Mouse (Mus musculus): ENCODE measurements around the gene Pcbd2. TPM values are rescaled to one million over a fixed set of nuclear protein-coding genes. Genes with fewer than 3 reads are reported as not detected.

The Pcbd2 gene
- polyA plus RNA-seq, 1 experiment: 40.0 TPM

DNA sequence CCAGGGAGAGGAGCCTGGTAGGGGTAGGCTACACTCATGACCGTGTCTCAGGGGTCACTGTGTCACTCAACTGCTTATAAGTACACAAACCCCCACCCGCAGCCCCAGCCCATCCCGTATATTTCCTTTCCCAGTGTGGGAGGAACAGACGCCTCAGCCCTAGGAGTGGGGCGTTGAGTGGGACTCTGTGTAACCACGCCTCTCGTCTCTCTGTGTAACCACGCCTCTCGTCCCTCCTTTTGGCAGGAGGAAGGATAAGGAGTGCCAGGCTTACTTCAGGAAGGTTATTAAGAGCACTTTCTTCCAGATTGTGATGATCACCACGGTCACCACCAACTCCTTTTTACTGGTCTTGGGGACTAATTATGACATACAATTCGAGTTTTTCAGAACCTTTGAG, 59.0 kb downstream of the Pcbd2 start:
- TF ChIP-seq CTCF (IDR thresholded peaks at IDR 0.05; ENCODE audit: borderline replicate concordance, insufficient read depth, low read depth, low read length) (no peak), POLR2A (IDR thresholded peaks at IDR 0.05; ENCODE audit: borderline replicate concordance, insufficient read depth, low read length) (no peak)
- Histone ChIP-seq H3K27me3 (ENCODE audit: control insufficient read depth, insufficient read depth, low read length) (no peaks in the 10 kb centered on the region; the same call in 1 of the 2 replicates), H3K4me1 (ENCODE audit: control insufficient read depth, insufficient read depth, low read length) (no peaks in the 10 kb centered on the region; the same call in 1 of the 2 replicates), H3K4me3 (replicated peaks; ENCODE audit: insufficient read depth, low read depth, low read length) (no peak overlapping the region), H3K27ac (ENCODE audit: insufficient read depth, low read length) (no peak overlapping the region)
- no peak for DNase-seq
- WGBS: 59% methylated on average over 11 of the region's 11 CpGs

DNA sequence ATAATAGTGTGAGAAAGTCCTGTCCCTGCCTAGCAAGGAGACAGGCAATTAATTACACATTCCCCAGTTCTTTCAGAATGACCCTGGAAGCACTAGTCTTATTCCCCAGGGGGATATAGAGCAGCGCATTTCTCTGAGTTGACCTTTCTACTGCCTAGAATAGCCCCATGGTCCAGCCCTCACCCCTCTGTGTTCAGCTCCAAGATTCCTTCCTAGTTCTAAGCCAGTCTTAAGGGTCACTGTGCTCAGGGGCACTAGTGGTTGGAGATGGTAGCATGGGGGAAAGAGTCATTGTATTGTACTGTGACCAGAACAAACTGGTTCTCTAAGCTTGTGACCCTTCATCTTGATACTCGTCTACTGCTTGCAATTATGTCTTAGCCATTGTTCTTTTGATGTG, 74.1 kb downstream of the Pcbd2 start:
- DNase-seq: no peak
- Histone ChIP-seq H3K4me3 (replicated peaks; ENCODE audit: insufficient read depth, low read depth, low read length) (no peak overlapping the region), H3K27me3 (ENCODE audit: control insufficient read depth, insufficient read depth, low read length) (no peaks in the 10 kb centered on the region), H3K27ac (ENCODE audit: insufficient read depth, low read length) (no peak overlapping the region), H3K4me1 (ENCODE audit: control insufficient read depth, insufficient read depth, low read length) (no peaks in the 10 kb centered on the region)
- TF ChIP-seq CTCF (IDR thresholded peaks at IDR 0.05; ENCODE audit: borderline replicate concordance, insufficient read depth, low read depth, low read length) (no peak), POLR2A (IDR thresholded peaks at IDR 0.05; ENCODE audit: borderline replicate concordance, insufficient read depth, low read length) (no peak)
- 60% methylated on average over 2 of the region's 2 CpGs for WGBS

DNA sequence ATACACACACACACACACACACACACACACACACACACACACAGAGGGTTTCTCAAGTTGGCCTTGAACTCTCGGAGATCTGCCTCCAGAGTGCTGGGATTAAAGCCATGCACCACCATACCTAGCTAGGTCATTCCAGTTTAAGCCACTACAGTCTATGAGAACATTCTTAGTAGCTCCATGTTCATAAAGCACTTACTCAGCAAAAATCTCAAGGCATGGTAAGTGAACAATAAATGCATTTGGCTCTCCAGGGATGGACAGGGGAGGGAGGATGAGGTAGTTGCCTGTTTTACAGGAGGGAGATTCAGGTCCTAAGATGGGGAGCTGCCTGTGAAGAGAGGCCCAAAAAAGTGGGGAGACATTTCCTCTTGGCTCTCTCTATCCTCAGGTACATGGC, 76.8 kb downstream of the Pcbd2 start:
- TF ChIP-seq POLR2A (IDR thresholded peaks at IDR 0.05; ENCODE audit: borderline replicate concordance, insufficient read depth, low read length) (no peak), CTCF (IDR thresholded peaks at IDR 0.05; ENCODE audit: borderline replicate concordance, insufficient read depth, low read depth, low read length) (no peak)
- H3K4me3 ChIP-seq (replicated peaks; ENCODE audit: insufficient read depth, low read depth, low read length): no peak overlapping the region
- H3K4me1 ChIP-seq (ENCODE audit: control insufficient read depth, insufficient read depth, low read length): no peaks in the 10 kb centered on the region
- H3K27me3 ChIP-seq (ENCODE audit: control insufficient read depth, insufficient read depth, low read length): no peaks in the 10 kb centered on the region
- 94% methylated on average over 1 of the region's 1 CpGs for WGBS
- no peak overlapping the region for H3K27ac ChIP-seq (ENCODE audit: insufficient read depth, low read length)
- no peak for DNase-seq

DNA sequence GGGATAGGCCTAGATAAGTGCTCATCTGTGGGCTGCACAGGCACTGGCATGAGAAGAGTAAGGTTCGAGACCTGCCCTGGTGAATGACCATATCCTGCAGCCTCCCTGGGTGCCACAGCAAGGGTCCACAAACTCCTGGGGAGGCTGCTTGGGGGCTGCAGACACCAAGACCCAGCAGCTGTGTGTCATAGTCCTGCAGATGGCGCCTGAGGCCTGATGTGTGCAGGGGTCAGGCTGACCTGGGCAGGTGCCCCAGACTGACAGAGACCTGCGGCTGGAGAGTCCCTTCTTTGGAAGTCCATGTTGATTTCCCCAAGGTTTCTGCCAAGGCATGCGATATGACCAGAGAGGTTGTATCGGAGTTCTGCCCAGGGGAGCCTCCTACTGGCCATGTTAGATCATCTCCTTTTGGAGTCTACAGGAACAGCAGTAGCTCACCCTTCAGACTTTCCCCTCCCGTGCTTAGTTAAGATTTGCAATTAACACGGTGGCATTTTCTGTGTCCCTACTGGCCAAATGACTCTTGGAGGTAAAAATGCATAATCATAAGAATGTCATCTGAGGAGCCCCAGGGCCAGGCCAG, 82.0 kb downstream of the Pcbd2 start:
- H3K4me1 ChIP-seq (ENCODE audit: control insufficient read depth, insufficient read depth, low read length): no peaks in the 10 kb centered on the region; the same call in 1 of the 2 replicates
- no peak for DNase-seq
- H3K27ac ChIP-seq (ENCODE audit: insufficient read depth, low read length): no peak overlapping the region
- WGBS: 86% methylated on average over 7 of the region's 7 CpGs
- no peak for TF ChIP-seq POLR2A (IDR thresholded peaks at IDR 0.05; ENCODE audit: borderline replicate concordance, insufficient read depth, low read length)
- TF ChIP-seq CTCF (IDR thresholded peaks at IDR 0.05; ENCODE audit: borderline replicate concordance, insufficient read depth, low read depth, low read length): no peak
- no peaks in the 10 kb centered on the region for H3K27me3 ChIP-seq (ENCODE audit: control insufficient read depth, insufficient read depth, low read length)
- no peak overlapping the region for H3K4me3 ChIP-seq (replicated peaks; ENCODE audit: insufficient read depth, low read depth, low read length)

DNA sequence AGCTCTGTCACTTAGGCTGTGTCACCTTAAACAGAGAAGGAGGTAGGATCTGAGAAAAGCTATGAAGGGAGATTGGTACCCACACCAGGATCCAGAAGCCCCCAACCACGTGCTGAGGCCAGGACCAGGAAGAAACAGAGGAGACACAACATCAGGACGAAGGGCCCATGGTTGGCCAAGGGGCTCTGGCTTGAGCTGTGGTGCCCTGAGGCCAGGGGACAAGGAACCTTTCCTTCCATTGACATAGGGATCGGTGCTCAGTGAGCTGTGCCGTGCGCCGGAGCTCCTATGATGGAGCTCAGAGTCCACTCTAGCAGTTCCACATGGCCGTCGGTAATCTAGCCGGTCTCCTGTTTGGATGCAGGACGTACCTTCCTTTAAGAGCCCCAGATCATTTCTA, 82.5 kb downstream of the Pcbd2 start:
- WGBS: 93% methylated on average over 10 of the region's 10 CpGs
- no peak overlapping the region for H3K4me3 ChIP-seq (replicated peaks; ENCODE audit: insufficient read depth, low read depth, low read length)
- DNase-seq: no peak
- no peak for TF ChIP-seq CTCF (IDR thresholded peaks at IDR 0.05; ENCODE audit: borderline replicate concordance, insufficient read depth, low read depth, low read length)
- no peak for TF ChIP-seq POLR2A (IDR thresholded peaks at IDR 0.05; ENCODE audit: borderline replicate concordance, insufficient read depth, low read length)
- no peak overlapping the region for H3K27ac ChIP-seq (ENCODE audit: insufficient read depth, low read length)
- no peaks in the 10 kb centered on the region; the same call in 1 of the 2 replicates for H3K4me1 ChIP-seq (ENCODE audit: control insufficient read depth, insufficient read depth, low read length)
- no peaks in the 10 kb centered on the region for H3K27me3 ChIP-seq (ENCODE audit: control insufficient read depth, insufficient read depth, low read length)

DNA sequence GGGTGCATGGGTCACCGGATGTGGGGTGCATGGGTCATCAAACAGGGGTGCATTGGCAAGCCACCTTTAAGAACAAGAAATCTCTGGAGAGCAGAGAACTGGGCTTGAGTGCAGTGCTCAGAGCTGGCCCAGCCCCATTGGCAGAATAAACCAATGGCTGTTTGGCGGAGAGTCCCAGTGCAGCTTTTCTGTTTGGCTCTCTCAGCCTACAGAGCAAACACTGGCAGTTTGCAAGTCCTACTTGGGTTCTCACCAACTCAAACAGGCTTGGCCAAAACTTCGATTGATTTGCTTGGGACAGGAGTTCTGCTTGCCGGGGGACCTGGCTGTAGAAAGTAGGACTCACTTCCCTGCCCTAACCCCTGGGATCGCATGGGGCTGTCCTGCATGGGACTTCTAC, 83.8 kb downstream of the Pcbd2 start:
- H3K27me3 ChIP-seq (ENCODE audit: control insufficient read depth, insufficient read depth, low read length): no peaks in the 10 kb centered on the region; the same call in 1 of the 2 replicates
- no peak overlapping the region for H3K27ac ChIP-seq (ENCODE audit: insufficient read depth, low read length)
- DNase-seq: no peak
- no peaks in the 10 kb centered on the region; the same call in 1 of the 2 replicates for H3K4me1 ChIP-seq (ENCODE audit: control insufficient read depth, insufficient read depth, low read length)
- no peak overlapping the region for H3K4me3 ChIP-seq (replicated peaks; ENCODE audit: insufficient read depth, low read depth, low read length)
- WGBS: 40% methylated on average over 5 of the region's 5 CpGs
- no peak for TF ChIP-seq POLR2A (IDR thresholded peaks at IDR 0.05; ENCODE audit: borderline replicate concordance, insufficient read depth, low read length)
- no peak for TF ChIP-seq CTCF (IDR thresholded peaks at IDR 0.05; ENCODE audit: borderline replicate concordance, insufficient read depth, low read depth, low read length)

DNA sequence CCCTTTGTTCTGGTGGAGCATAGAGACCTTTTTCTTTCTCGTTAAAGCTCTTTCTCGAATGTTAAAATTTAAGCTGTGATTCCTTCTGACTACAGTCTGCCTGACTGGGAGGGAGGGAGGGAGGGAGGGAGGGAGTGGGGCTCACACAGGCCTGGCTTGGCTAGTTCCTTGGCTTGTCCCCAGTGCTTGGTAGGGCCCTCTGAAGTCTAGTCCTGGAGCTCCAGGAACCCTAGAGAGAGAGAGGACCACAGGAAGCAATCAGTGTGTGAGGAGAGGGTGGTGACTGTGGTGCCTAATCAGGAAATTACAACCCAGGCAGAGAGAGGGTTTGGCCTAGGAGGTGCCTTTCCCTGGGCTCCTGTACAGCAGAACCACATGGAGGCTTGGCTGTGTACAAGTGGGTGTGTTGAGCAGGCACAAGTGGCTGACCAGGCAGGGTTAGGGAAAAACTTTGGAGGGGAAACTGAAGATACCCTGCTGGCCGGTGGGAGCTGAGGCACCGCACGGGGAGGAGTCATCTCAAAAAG, 86.4 kb downstream of the Pcbd2 start:
- Histone ChIP-seq H3K4me3 (replicated peaks; ENCODE audit: insufficient read depth, low read depth, low read length) (no peak overlapping the region), H3K27ac (ENCODE audit: insufficient read depth, low read length) (no peak overlapping the region), H3K4me1 (ENCODE audit: control insufficient read depth, insufficient read depth, low read length) (no peaks in the 10 kb centered on the region; the same call in 1 of the 2 replicates), H3K27me3 (ENCODE audit: control insufficient read depth, insufficient read depth, low read length) (no peaks in the 10 kb centered on the region; the same call in 1 of the 2 replicates)
- no peak for DNase-seq
- TF ChIP-seq POLR2A (IDR thresholded peaks at IDR 0.05; ENCODE audit: borderline replicate concordance, insufficient read depth, low read length) (no peak), CTCF (IDR thresholded peaks at IDR 0.05; ENCODE audit: borderline replicate concordance, insufficient read depth, low read depth, low read length) (no peak)
- WGBS: 54% methylated on average over 5 of the region's 5 CpGs

DNA sequence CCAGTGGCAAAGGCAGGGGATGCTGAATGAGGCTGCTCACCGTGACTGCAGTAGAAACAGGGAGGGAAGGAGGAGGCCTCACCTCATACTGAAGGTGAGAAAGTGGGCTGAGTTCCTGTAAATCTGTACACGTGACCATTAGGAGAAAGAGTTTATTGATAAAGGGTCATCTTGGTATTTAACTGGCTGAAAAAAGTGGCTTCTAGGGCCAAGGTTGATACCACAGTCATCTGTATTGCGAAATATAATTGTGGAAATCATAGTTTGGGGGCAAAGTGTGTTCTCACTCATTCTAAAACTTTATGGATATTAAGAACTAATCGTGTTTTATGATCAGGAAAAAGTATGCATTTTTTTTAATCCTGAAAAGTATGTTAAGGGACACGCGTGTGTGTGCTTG, 87.7 kb downstream of the Pcbd2 start:
- DNase-seq: no peak
- TF ChIP-seq CTCF (IDR thresholded peaks at IDR 0.05; ENCODE audit: borderline replicate concordance, insufficient read depth, low read depth, low read length) (no peak), POLR2A (IDR thresholded peaks at IDR 0.05; ENCODE audit: borderline replicate concordance, insufficient read depth, low read length) (no peak)
- Histone ChIP-seq H3K27ac (ENCODE audit: insufficient read depth, low read length) (no peak overlapping the region), H3K4me3 (replicated peaks; ENCODE audit: insufficient read depth, low read depth, low read length) (no peak overlapping the region), H3K4me1 (ENCODE audit: control insufficient read depth, insufficient read depth, low read length) (no peaks in the 10 kb centered on the region; the same call in 1 of the 2 replicates), H3K27me3 (ENCODE audit: control insufficient read depth, insufficient read depth, low read length) (no peaks in the 10 kb centered on the region; the same call in 1 of the 2 replicates)
- 93% methylated on average over 6 of the region's 6 CpGs for WGBS
